Mouse (Mus musculus) olfactory bulb, adult 2 months (tissue): ENCODE measurements around the gene Fbxo44. TPM values are rescaled to one million over a fixed set of nuclear protein-coding genes. Genes with fewer than 3 reads are reported as not detected.

ENCODE experiments used
- H3K27ac ChIP-seq: fragments of 200-500 bp; 2 replicates; pipeline ENCODE4 v1.5.1; 2012; ENCODE audit warnings: low read depth, low read length; ENCODE audit not compliant: insufficient read depth
- H3K4me1 ChIP-seq: fragments of 200-500 bp; 2 replicates; pipeline ENCODE4 v1.6.1; 2012; ENCODE audit warnings: low read length; ENCODE audit not compliant: control insufficient read depth, insufficient read depth
- H3K4me3 ChIP-seq: fragments of 200-500 bp; 2 replicates; pipeline ENCODE4 v1.5.1; 2012; ENCODE audit warnings: mild to moderate bottlenecking, low read depth, low read length, moderate library complexity; ENCODE audit not compliant: insufficient read depth
- CTCF ChIP-seq: fragments of 200-500 bp; IDR thresholded peaks from 2 replicates; pipeline ENCODE4 v1.5.1; 2012; ENCODE audit warnings: low read depth, mild to moderate bottlenecking, low read length, moderate library complexity; ENCODE audit not compliant: insufficient read depth
- POLR2A ChIP-seq: fragments of 200-500 bp; IDR thresholded peaks from 2 replicates; pipeline ENCODE4 v1.6.1; 2012; ENCODE audit warnings: mild to moderate bottlenecking, low read depth, low read length, moderate library complexity; ENCODE audit not compliant: insufficient read depth
- WGBS: fragments of 180-500 bp; shearing (Covaris S2); methylation state at CpG from one replicate; pipeline ENCODE4 v1.1.7; 2018; 5-methylcytosine and 5-hydroxymethylcytosine counted together
- polyA plus RNA-seq: library from polyadenylated mRNA; stranded (reverse); fragments of >200 nt; gene quantifications from 2 replicates; pipeline ENCODE4 v1.2.4, GENCODE M21; 2012; ENCODE audit warnings: low replicate concordance; ENCODE audit not compliant: missing spikeins, insufficient read depth, insufficient read length

Fbxo44 gene
- polyA plus RNA-seq, 1 experiment, result not detected

GRCm38 (mm10) chr4:148140098-148141011 lies 19.9 kb downstream of the Fbxo44 start:
- Histone ChIP-seq H3K27ac (peak overlapping the region; percentile 78), H3K4me1 (no peaks in the 10 kb centered on the region), H3K4me3 (peak overlapping the region; percentile 82)
- TF ChIP-seq CTCF (peak; percentile 84), POLR2A (peak; percentile 41)
- under 1% methylated on average over 65 of the region's 65 CpGs for WGBS

GRCm38 (mm10) chr4:148139767-148140097 lies 20.6 kb downstream of the Fbxo44 start:
- 1% methylated on average over 12 of the region's 12 CpGs for WGBS
- no peaks in the 10 kb centered on the region for H3K4me1 ChIP-seq
- peak overlapping the region; percentile 82 for H3K4me3 ChIP-seq
- TF ChIP-seq CTCF (no peak), POLR2A (no peak)
- peak overlapping the region; percentile 11; the same call in 1 of the 2 replicates for H3K27ac ChIP-seq

- Histone ChIP-seq H3K4me1 (no peaks in the 10 kb centered on the region), H3K4me3 (no peak overlapping the region), H3K27ac (no peak overlapping the region)
- 56% methylated on average over 8 of the region's 8 CpGs for WGBS
- TF ChIP-seq POLR2A (no peak), CTCF (no peak)
These were observed 22.8 kb downstream of the Fbxo44 start for GRCm38 (mm10) chr4:148137503-148137902.

- peaks cover 10% of the 10 kb centered on the region for H3K4me1 ChIP-seq
- TF ChIP-seq CTCF (no peak), POLR2A (no peak)
- no peak overlapping the region for H3K4me3 ChIP-seq
- H3K27ac ChIP-seq, result no peak overlapping the region
- WGBS, result 89% methylated on average over 8 of the region's 8 CpGs
These were observed 25.3 kb downstream of the Fbxo44 start for GRCm38 (mm10) chr4:148134988-148135387.

- Histone ChIP-seq H3K4me1 (peaks cover 10% of the 10 kb centered on the region), H3K4me3 (peak overlapping the region; percentile 79), H3K27ac (no peak overlapping the region)
- WGBS, result 5% methylated on average over 21 of the region's 21 CpGs
- TF ChIP-seq CTCF (no peak), POLR2A (no peak)
These were observed 28.7 kb downstream of the Fbxo44 start for GRCm38 (mm10) chr4:148131497-148132081.

GRCm38 (mm10) chr4:148130561-148131413 lies 29.5 kb downstream of the Fbxo44 start, which contains the start of gene Draxin:
Gene Draxin, minus strand, starts transcription at chr4:148130698.
- H3K4me3 ChIP-seq, result peak within 1 kb of the TSS; percentile 79
- no peak within 1 kb of the TSS for H3K27ac ChIP-seq
- under 1% methylated on average over 83 of the region's 87 CpGs for WGBS
- TF ChIP-seq CTCF (no peak), POLR2A (no peak; the same call in 1 of the 2 replicates)
- peaks cover 10% of the 10 kb centered on the region for H3K4me1 ChIP-seq

GRCm38 (mm10) chr4:148130133-148130532 lies 30.1 kb downstream of the Fbxo44 start, which contains the start of gene Mad2l2:
Gene Mad2l2, plus strand, starts transcription at chr4:148130384.
- no peak within 1 kb of the TSS for H3K27ac ChIP-seq
- no peak for TF ChIP-seq CTCF
- no peak for TF ChIP-seq POLR2A

GRCm38 (mm10) chr4:148128672-148129071 lies 31.6 kb downstream of the Fbxo44 start:
- no peak for TF ChIP-seq CTCF
- no peak for TF ChIP-seq POLR2A
- H3K4me1 ChIP-seq, result peaks cover 10% of the 10 kb centered on the region
- no peak overlapping the region for H3K27ac ChIP-seq
- 89% methylated on average over 2 of the region's 2 CpGs for WGBS
- no peak overlapping the region for H3K4me3 ChIP-seq

More at GRCm38 (mm10) chr4:148130133-148130532, 30.1 kb downstream of the Fbxo44 start, which contains the start of gene Mad2l2:
- 9% methylated on average over 18 of the region's 18 CpGs for WGBS
- peaks cover 10% of the 10 kb centered on the region for H3K4me1 ChIP-seq
- H3K4me3 ChIP-seq, result peak within 1 kb of the TSS; percentile 79
